Mouse (Mus musculus) kidney, adult 2 months (tissue): ENCODE results near the gene Rnf151. TPM values are rescaled to one million over a fixed set of nuclear protein-coding genes. Genes with fewer than 3 reads are reported as not detected.
A peak's percentile ranks its signal among the peaks of the same experiment; 100 is the strongest.

ENCODE experiments used
- DNase-seq: peaks from one replicate; pipeline ENCODE4 v3.0.0; 2021
- H3K27ac ChIP-seq: fragments of 200-500 bp; 2 replicates; pipeline ENCODE4 v1.5.1; 2012; ENCODE audit warnings: low read depth, low read length, control low read depth, inconsistent platforms; ENCODE audit not compliant: insufficient read depth
- H3K27me3 ChIP-seq: fragments of 200-500 bp; replicated peaks from 2 replicates; pipeline ENCODE4 v1.6.1; 2012; ENCODE audit warnings: mild to moderate bottlenecking, moderate library complexity, low read length, inconsistent platforms; ENCODE audit not compliant: control insufficient read depth, insufficient read depth
- H3K36me3 ChIP-seq: fragments of 200-500 bp; 2 replicates; pipeline ENCODE4 v1.6.1; 2012; ENCODE audit warnings: mild to moderate bottlenecking, moderate library complexity, low read length, inconsistent platforms; ENCODE audit not compliant: control insufficient read depth, insufficient read depth
- H3K4me1 ChIP-seq: fragments of 200-500 bp; 2 replicates; pipeline ENCODE4 v1.6.1; 2011; ENCODE audit warnings: low read length; ENCODE audit not compliant: control insufficient read depth, insufficient read depth
- H3K4me3 ChIP-seq: fragments of 200-500 bp; 2 replicates; pipeline ENCODE4 v1.5.1; 2011; ENCODE audit warnings: mild to moderate bottlenecking, low read depth, low read length, control low read depth; ENCODE audit not compliant: insufficient read depth
- CTCF ChIP-seq: fragments of 200-500 bp; conservative IDR thresholded peaks from 2 replicates; pipeline ENCODE4 v1.5.1; 2011; ENCODE audit warnings: low read depth, mild to moderate bottlenecking, control low read depth, low read length, moderate library complexity, mixed read lengths; ENCODE audit not compliant: insufficient read depth, insufficient read length
- POLR2A ChIP-seq: fragments of 200-500 bp; IDR thresholded peaks from one replicate; pipeline ENCODE4 v1.6.1; 2011; ENCODE audit warnings: low read depth, low read length, control low read depth
- WGBS: fragments of 180-500 bp; shearing (Covaris S2); methylation state at CpG from one replicate; pipeline ENCODE4 v1.1.7; 2018; 5-methylcytosine and 5-hydroxymethylcytosine counted together
- polyA plus RNA-seq: library from polyadenylated mRNA; depleted of rRNA; stranded (reverse); fragments of >200 nt; gene quantifications from 2 replicates; pipeline ENCODE4 v1.2.3, GENCODE M21; 2012

The Rnf151 gene
- polyA plus RNA-seq, 1 experiment: 0.16 TPM

- 30% methylated on average over 2 of the region's 2 CpGs for WGBS
- H3K36me3 ChIP-seq: no peaks in the 10 kb centered on the region
- H3K4me1 ChIP-seq: no peaks in the 10 kb centered on the region; the same call in 1 of the 2 replicates
- H3K27ac ChIP-seq: no peak overlapping the region
- H3K27me3 ChIP-seq: no peaks in the 10 kb centered on the region
- DNase-seq: peak; percentile 27
- H3K4me3 ChIP-seq: no peak overlapping the region
- TF ChIP-seq POLR2A (no peak), CTCF (0 out of 2 replicates have a peak, but pooled peaks have one; percentile 1)
Observed at GRCm38 (mm10) chr17:24708646-24709045, 9.2 kb downstream of the Rnf151 start.

- 2% methylated on average over 24 of the region's 24 CpGs for WGBS
- H3K4me1 ChIP-seq: no peaks in the 10 kb centered on the region; the same call in 1 of the 2 replicates
- TF ChIP-seq POLR2A (no peak), CTCF (no peak)
- H3K4me3 ChIP-seq: peak overlapping the region; percentile 58
- DNase-seq: peak; percentile 40
- no peaks in the 10 kb centered on the region for H3K36me3 ChIP-seq
- no peaks in the 10 kb centered on the region for H3K27me3 ChIP-seq
- H3K27ac ChIP-seq: peak overlapping the region; percentile 18; the same call in 1 of the 2 replicates
Observed at GRCm38 (mm10) chr17:24707801-24708425, 9.9 kb downstream of the Rnf151 start.

GRCm38 (mm10) chr17:24706982-24707800 is 10.7 kb downstream of the Rnf151 start, which contains the start of gene Tbl3:
TSS of gene Tbl3 (minus strand) at chr17:24707660.
- TF ChIP-seq CTCF (no peak), POLR2A (peak; percentile 74)
- DNase-seq: peak; percentile 97

GRCm38 (mm10) chr17:24705821-24706220 is 12.0 kb downstream of the Rnf151 start:
- no peaks in the 10 kb centered on the region for H3K27me3 ChIP-seq
- H3K4me3 ChIP-seq: no peak overlapping the region
- 93% methylated on average over 3 of the region's 3 CpGs for WGBS
- TF ChIP-seq CTCF (no peak), POLR2A (no peak)
- DNase-seq: no peak
- no peaks in the 10 kb centered on the region; the same call in 1 of the 2 replicates for H3K4me1 ChIP-seq
- no peaks in the 10 kb centered on the region for H3K36me3 ChIP-seq
- H3K27ac ChIP-seq: no peak overlapping the region

More at GRCm38 (mm10) chr17:24706982-24707800, 10.7 kb downstream of the Rnf151 start, which contains the start of gene Tbl3:
- Histone ChIP-seq H3K4me3 (peak within 1 kb of the TSS; percentile 58), H3K27ac (peak within 1 kb of the TSS; percentile 21; the same call in 1 of the 2 replicates), H3K27me3 (no peaks in the 10 kb centered on the region), H3K4me1 (no peaks in the 10 kb centered on the region; the same call in 1 of the 2 replicates), H3K36me3 (no peaks in the 10 kb centered on the region)
- 4% methylated on average over 32 of the region's 32 CpGs for WGBS

GRCm38 (mm10) chr17:24701251-24701650 is 16.6 kb downstream of the Rnf151 start:
- H3K36me3 ChIP-seq: no peaks in the 10 kb centered on the region
- WGBS: 88% methylated on average over 9 of the region's 9 CpGs
- no peak overlapping the region for H3K27ac ChIP-seq
- no peaks in the 10 kb centered on the region for H3K4me1 ChIP-seq
- H3K4me3 ChIP-seq: no peak overlapping the region
- TF ChIP-seq POLR2A (no peak), CTCF (no peak)
- no peaks in the 10 kb centered on the region for H3K27me3 ChIP-seq
- DNase-seq: no peak

- H3K4me3 ChIP-seq: no peak overlapping the region
- TF ChIP-seq CTCF (no peak), POLR2A (no peak)
- H3K36me3 ChIP-seq: no peaks in the 10 kb centered on the region
- no peak overlapping the region for H3K27ac ChIP-seq
- no peaks in the 10 kb centered on the region for H3K27me3 ChIP-seq
- no peak for DNase-seq
- WGBS: 68% methylated on average over 2 of the region's 2 CpGs
- no peaks in the 10 kb centered on the region for H3K4me1 ChIP-seq
Observed at GRCm38 (mm10) chr17:24699473-24699872, 18.4 kb downstream of the Rnf151 start.

- no peak for TF ChIP-seq CTCF
- no peak for TF ChIP-seq POLR2A
- Histone ChIP-seq H3K4me1 (no peaks in the 10 kb centered on the region), H3K4me3 (no peak overlapping the region), H3K36me3 (no peaks in the 10 kb centered on the region), H3K27me3 (no peaks in the 10 kb centered on the region), H3K27ac (no peak overlapping the region)
- WGBS: 76% methylated on average over 9 of the region's 9 CpGs
- DNase-seq: no peak
Observed at GRCm38 (mm10) chr17:24698715-24699114, 19.1 kb downstream of the Rnf151 start.
